Mouse (Mus musculus) gastrocnemius, adult 18-20 months (tissue): ENCODE results near the gene Cdh23. TPM values are rescaled to one million over a fixed set of nuclear protein-coding genes. Genes with fewer than 3 reads are reported as not detected.

ENCODE experiments used
- DNase-seq: peaks from one replicate; pipeline ENCODE4 v3.0.0; 2021; ENCODE audit warnings: low spot score
- total RNA-seq, 2 experiments: library from RNA; stranded (reverse); gene quantifications; 2 replicates each; pipeline ENCODE4 v1.2.3; 2021

Cdh23 gene
- total RNA-seq, 2 experiments from 2014 or later, result 1.3 to 2.7 TPM

DNA sequence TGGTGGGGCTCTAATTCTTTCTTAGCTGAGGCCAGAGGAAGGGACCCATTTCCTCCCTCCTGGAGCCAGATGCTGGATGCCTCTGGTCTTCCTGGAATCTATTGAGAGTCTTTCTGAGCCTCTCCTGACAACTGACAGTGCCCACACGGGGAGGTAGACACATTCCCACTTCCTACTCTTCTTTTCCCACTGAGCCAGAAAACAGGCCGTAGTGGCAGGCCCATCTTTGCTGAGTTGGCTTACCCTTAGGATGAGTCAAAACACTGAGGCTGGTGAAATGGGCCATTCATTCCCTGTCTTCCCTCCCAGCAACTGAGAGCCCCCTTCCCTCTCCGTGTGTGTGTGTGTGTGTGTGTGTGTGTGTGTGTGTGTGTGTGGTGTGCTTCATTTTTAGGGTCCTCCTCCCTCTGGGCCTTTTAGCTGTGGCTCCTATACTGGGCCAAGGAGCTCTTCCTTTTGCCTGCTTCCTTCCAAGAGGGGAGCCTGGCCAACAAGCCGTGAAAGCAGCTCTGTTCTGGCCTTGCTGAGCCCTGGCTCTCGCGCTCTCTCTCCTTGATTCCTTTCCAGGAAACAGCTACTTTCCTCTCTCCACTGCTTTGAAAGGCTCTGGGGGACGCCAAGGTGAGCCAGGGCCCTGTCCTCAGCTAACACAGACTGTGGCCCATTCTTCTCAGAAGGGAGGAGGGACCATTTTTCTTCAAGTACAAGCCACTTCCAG is 290.7 kb downstream of the Cdh23 start:
- DNase-seq, result peak; percentile 45

GRCm38 (mm10) chr10:60400507-60401295 is 295.6 kb downstream of the Cdh23 start:
- DNase-seq, result no peak

DNA sequence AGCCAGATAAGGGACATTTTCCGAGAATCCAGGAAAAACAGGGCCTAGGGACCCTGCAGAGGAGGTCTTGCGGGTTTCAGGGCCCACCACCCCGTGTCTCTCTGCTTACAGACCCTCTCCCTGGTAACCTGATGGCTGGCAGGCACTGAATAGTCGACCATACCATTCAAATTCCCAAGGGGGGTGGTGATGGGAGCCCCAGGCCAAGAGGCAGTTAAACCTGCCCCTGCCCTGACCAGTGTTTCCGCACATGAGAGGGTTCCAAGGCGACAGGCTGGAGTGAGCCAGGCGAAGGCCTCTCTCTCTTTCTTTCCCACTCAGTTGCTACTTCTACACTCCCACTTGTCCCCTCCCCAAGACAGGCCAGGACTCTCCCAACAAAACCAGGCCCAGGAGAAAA is 296.8 kb downstream of the Cdh23 start, which contains the start of gene Gm17455:
Gene Gm17455, plus strand, starts transcription at position 278 of the 400 bp plus-strand sequence.
- no peak for DNase-seq

DNA sequence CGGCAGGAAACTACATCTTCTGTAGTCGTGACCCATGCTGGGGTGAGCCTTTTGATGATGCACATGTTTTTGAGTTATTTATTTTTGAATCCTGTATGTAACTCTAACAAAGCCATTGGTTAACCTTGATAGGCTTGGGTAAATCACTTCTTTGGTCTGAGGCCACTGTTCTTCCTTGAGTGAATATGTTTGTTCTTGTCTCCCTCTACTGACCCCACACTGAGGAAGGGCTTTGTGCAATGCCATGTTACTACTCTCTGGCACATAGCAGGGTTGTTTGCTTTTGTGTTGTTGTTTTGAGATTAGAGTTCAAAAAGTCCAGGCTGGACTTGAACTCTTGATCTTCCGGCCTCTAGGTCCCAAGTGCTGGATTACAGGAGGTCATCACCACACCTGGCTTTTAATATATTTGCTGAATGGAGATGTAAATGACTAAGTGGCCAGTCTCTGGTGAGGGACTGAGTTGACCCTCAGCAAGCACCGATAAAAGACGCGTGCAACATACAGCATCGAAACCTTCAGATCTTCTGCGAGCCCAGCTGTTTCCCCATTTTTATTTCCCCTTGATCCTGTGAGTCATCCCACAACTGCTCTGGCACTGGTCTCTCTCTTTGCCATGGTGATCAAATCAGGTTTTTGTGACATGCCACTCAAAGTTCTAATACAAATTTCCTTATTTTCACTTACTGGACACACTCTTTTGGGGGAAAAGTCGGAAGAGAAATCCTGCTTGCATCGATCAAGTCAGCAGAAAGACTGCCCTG is 298.1 kb downstream of the Cdh23 start:
- DNase-seq, result no peak

DNA sequence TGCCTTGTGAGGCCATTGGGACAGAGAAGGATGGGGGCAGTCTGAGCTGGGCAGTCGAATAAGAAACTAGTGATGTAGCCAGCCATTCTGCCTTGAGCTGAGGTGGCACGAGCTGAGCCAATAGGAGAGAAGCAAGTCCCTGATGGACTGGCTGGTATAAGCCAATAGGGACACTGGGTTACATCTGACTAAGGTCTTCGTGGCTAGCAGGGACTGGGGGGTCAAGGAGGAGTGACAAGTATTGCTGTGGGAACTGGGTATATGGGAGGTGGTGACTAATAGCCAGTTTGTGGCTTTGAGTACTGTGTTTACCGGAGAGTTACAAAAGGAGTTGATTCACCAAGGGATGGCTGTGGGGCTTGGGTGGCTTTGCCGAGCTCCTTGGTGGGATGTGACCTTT is 300.7 kb downstream of the Cdh23 start:
- no peak for DNase-seq

- DNase-seq, result no peak
Measured at GRCm38 (mm10) chr10:60394936-60395335, 301.4 kb downstream of the Cdh23 start.

DNA sequence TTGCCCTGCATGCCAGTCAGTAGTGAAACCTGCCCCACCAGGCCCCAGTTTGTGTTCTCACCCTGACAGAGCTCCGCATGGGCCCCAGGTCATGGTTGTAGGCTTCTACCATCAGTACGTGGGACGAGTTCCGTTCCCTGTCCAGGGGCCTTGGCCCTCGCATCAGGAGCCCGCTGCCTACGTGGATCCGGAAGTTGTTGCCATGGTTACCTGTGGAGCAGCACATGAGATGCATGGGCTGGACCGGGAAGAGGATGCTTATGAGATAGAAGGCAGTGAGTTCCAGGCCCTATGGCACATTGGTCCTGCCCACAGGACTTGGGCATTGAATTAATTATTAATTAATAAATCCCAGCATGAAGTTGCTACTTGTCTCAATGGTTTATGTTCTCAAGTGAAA is 304.6 kb downstream of the Cdh23 start:
- no peak for DNase-seq

DNA sequence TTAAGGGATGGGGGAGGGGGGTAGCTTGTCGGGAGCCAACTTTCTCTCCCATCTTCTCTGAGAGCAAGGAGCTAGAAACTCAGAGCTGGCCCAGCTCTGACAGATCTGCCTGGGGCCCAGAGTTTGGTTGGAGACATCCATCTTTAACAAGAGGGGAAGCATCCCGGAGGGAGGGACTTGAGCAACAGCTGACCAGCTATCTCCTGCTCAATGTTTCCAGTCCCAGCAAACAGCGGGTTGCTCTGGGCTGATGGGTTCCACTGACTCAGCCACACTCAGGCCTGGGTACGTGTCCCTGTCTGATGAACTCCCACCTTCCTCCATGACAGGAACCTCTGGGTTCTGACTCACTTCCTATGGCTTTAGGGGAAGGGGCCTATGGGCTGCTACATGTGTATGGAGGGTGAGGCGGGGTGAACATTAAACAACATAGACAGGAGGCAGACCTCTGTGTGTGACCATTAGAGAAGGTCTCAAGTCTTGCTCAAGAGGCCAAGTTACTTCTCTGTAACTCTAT is 305.3 kb downstream of the Cdh23 start:
- no peak for DNase-seq

DNA sequence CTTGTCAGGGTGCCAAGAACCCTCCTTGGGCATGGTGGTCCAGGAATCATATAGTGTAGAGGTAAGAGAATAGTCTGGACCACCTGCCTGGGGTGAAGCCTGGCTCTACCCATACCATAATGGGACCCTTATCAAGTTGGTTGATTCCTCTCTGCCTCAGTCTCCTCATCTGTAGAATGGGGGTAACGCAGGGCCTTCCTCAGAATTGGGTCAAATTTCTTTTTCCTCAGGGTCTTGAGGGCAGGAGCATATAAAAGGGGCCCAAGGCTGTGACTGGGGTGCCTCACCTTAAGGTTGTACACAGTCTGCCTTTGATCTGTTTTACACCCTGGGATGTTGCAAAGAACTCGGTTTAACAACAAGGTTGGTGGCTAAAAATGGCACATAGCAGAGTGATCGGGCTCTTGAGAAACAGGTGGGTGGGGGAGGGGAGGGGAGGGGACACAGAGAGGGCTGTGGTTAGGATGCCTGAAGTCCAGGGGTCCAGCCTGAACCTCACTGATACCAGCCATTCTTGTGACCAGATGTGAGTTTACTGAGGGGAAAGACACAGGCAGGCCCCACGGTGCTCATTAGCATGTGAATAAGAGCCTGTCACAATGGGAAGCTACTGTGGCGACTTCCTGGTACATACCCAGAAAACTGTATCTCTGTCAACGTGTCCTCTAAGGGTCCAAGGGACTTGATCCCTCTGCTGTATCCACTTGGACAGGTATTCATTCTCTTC is 305.9 kb downstream of the Cdh23 start:
- no peak for DNase-seq

DNA sequence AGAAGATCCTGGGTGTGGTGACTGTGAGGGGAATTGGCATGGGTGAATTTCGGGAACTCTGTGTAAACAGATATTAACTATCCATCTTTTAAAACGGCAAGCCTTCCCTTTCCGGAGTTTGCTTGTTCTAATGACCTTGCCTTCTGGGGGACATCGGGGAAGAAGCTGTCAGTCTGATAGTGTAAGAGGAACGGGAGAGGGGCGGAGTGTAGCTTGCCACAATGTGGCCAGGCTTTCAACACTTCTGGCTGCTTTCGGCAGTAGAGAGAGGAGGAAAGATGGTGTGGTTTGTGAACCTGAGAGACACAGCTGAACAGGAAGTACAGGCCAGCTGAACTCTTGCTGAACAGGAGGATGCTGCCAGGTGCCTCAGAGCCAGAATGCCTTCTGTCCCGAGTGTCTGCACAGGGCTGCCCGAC is 306.8 kb downstream of the Cdh23 start:
- DNase-seq, result peak; percentile 27

DNA sequence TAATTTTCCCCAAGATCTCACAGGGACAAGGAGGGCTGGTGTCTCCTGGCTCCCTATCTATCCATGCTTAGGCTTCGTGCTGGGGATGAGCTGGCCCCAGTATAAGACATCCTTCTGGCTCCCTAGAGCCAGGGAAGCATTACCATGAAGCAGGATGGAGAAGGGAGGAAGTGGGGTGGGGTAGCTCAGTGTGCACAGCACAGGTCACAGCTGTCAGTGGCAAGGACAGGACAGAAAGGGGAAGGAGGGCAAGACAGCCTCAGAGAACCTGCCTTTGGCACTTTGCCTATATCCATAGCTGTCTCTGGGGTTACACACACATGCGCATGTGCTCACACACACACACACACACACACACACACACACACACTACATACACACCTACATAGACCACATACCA is 308.0 kb downstream of the Cdh23 start:
- no peak for DNase-seq

DNA sequence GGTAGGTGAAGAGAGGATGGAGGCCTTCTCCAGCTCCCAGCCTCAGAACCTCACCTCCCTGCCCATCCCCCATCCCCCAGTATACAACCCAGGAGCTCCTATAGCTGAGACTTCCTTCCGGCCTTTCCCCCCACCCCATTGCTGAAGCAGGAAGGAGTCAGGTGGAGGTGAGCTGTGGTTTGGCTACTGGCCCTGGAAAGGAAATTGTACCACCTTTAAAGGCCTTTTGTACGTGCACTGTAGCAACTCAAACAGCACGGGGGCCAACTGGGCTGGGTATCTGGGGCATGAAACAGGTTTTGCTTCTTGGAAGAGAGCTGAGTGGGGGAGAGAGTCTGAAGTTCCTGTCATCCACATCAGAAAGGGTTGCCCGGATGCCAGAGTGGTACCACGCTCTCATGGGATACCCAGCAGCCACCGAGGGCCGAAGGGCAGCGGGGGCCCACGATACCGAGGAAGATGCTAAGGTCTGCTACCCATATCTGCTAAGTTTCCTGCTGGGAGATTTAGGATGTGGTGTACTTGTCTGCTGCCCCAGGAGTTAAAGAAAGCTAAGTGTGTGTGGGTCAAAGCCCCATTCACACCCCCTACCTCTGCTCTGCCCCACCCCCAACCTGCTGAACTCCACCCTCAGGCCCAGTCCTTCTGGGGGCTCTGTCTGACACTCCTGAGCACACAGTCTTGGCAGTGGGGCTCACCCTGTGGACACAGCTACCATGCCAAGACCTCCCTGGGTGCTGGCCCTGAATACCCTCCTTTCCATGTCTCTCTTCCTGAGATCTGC is 315.0 kb downstream of the Cdh23 start:
- no peak for DNase-seq

DNA sequence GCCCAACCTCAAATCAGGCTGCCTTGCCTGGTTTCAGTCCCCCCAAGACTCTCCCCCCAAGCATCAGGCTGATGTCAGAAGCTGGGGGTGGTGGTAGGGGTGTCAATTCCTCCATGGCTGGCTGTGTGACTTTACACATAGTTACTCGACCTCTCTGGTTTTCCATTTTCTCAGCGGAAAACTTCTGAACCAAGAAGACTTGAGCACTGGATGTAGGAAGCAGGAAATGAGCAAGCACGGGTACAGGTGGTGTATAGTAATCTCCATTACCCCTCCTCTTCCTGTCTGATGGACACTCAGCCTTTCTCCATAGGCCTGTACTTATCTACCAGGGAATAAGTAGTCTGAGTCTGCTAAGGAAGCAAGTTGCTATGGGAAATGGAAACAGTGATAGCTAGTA is 316.1 kb downstream of the Cdh23 start:
- DNase-seq, result no peak

- no peak for DNase-seq
Measured at GRCm38 (mm10) chr10:60379419-60379957, 316.8 kb downstream of the Cdh23 start.

GRCm38 (mm10) chr10:60376704-60377103 is 319.6 kb downstream of the Cdh23 start:
- no peak for DNase-seq

DNA sequence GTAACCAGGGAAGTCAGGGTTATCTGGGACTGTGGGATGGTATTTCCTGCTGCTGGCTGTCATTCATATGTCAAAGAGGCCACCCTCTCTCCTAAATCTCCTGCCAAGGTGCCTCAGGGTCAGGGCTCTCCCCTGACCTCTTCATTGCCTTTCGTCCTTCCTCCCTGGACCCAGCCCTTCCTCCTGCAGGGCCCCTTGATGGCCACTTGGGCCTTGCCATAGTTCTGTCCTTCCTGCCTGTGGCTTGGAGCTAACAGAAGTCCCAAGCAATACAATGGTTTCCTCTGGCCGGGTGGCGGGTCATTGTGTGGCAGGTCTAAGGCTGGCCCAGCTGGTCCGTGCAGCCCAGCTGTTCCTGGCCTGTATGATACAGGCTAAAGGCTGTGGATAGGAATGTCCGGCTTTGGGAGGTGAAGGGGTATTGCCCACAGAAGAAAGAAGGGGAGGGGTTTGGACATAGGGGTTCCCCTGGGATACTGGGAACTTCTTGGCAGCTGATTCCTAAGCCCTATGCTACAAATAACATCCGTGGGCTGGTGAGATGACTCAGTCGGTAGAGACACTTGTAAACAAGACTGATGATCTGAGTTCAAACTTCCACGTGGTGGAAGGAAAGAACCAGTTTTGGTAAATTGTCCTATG is 322.2 kb downstream of the Cdh23 start:
- DNase-seq, result peak; percentile 24

- no peak for DNase-seq
Measured at GRCm38 (mm10) chr10:60373543-60373936, 322.8 kb downstream of the Cdh23 start.

DNA sequence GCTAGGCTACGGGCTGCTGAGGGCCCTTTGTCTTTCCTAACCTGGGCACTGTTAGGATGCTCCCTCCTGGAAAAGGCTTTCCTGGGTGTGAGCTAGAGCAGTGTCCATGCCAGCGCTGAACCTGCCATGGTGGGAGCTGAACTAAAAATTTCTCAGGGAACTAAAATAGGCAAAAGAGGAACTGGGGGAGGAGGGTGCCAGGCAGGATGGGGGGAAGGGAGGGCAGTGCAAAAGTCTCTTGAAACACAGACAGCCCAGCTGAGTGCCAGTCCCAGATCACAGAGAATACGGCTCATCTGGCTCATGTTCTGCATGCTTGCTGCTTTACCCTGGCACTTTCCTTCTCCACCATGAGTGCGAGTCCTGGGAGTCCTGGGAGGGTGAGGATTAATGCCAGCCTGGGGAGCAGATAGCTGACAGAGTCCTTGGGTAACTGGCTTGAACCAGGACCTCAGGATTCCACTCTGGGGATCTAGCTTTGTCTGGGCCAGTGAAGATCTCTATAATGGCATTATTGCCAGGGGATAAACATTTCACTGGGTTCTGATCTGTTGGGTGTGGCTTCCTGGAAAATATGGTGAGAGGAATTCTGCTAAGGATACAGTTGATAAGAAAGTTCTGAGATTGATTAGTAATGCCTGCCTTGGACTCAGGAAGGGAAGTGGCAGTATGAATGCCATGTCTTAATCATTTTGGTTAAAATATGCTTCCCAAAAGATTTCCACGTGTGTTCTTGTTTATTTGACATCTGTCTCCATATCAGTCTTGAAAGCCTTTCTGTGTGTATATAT is 324.5 kb downstream of the Cdh23 start:
- peak; percentile 28 for DNase-seq

DNA sequence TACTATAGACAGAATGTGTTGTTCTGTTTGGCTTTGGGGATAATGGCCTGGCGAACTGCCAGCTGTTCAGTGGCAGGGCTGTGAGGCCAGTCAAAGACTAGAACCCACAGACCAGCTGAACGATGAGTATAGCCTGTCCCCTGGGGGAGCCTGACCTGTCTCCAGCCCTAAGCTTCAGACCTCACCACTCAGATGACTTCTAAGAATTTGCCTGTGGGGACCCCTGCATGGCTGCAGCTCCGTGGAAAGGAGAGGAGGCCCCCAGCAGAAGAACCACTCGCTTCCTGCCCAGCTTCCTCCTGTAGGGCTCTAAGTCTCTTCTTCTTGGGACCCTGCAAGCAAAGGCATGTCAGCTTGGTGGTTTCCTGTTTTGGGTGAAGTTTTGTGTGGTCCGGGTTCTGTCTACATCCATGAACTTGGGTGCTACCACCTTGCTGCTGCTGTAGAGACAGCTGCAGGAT is 325.7 kb downstream of the Cdh23 start:
- no peak for DNase-seq
